Mouse (Mus musculus) thymus, adult 2 months (tissue): Measurements from ENCODE around the gene Apbb2. TPM values are rescaled to one million over a fixed set of nuclear protein-coding genes. Genes with fewer than 3 reads are reported as not detected.

Source experiments
- DNase-seq: peaks from one replicate; pipeline ENCODE4 v3.0.0; 2021
- H3K27ac ChIP-seq: fragments of 200-500 bp; 2 replicates; pipeline ENCODE4 v1.5.1; 2012; ENCODE audit warnings: low read length, control low read depth; ENCODE audit not compliant: control insufficient read depth, insufficient read depth
- H3K27me3 ChIP-seq: fragments of 200-500 bp; 2 replicates; pipeline ENCODE4 v1.6.1; 2012; ENCODE audit warnings: mild to moderate bottlenecking, low read length, moderate library complexity, mixed read lengths; ENCODE audit not compliant: control insufficient read depth, insufficient read depth
- H3K36me3 ChIP-seq: fragments of 200-500 bp; 2 replicates; pipeline ENCODE4 v1.6.1; 2012; ENCODE audit warnings: mild to moderate bottlenecking, low read length, moderate library complexity; ENCODE audit not compliant: control insufficient read depth, insufficient read depth
- H3K4me1 ChIP-seq: fragments of 200-500 bp; replicated peaks from 2 replicates; pipeline ENCODE4 v1.6.1; 2012; ENCODE audit warnings: low read length; ENCODE audit not compliant: control insufficient read depth, insufficient read depth
- H3K4me3 ChIP-seq: fragments of 200-500 bp; 2 replicates; pipeline ENCODE4 v1.5.1; 2012; ENCODE audit warnings: mild to moderate bottlenecking, low read length, control low read depth, moderate library complexity; ENCODE audit not compliant: control insufficient read depth, insufficient read depth
- CTCF ChIP-seq: fragments of 200-500 bp; IDR thresholded peaks from 2 replicates; pipeline ENCODE4 v1.5.1; 2012; ENCODE audit warnings: mild to moderate bottlenecking, control low read depth, low read length, moderate library complexity, borderline replicate concordance; ENCODE audit not compliant: control insufficient read depth, poor library complexity, insufficient read depth; ENCODE audit errors: extremely low read depth
- POLR2A ChIP-seq: fragments of 200-500 bp; IDR thresholded peaks from 2 replicates; pipeline ENCODE4 v1.6.1; 2012; ENCODE audit warnings: mild to moderate bottlenecking, low read length, control low read depth, moderate library complexity; ENCODE audit not compliant: control insufficient read depth, poor library complexity, insufficient read depth; ENCODE audit errors: extremely low read depth
- WGBS: fragments of 180-500 bp; shearing (Covaris S2); methylation state at CpG from one replicate; pipeline ENCODE4 v1.1.7; 2018; 5-methylcytosine and 5-hydroxymethylcytosine counted together
- polyA plus RNA-seq: library from polyadenylated mRNA; depleted of rRNA; stranded (reverse); fragments of >200 nt; gene quantifications from 2 replicates; pipeline ENCODE4 v1.2.3, GENCODE M21; 2012

The Apbb2 gene
- polyA plus RNA-seq, 1 experiment: 2.6 TPM

GRCm38 (mm10) chr5:66546969-66547511 lies 71.5 kb downstream of the Apbb2 start:
- DNase-seq: no peak
- no peaks in the 10 kb centered on the region for H3K27me3 ChIP-seq
- H3K4me3 ChIP-seq: no peak overlapping the region
- H3K27ac ChIP-seq: no peak overlapping the region
- TF ChIP-seq POLR2A: no peak
- no peak for TF ChIP-seq CTCF
- no peaks in the 10 kb centered on the region for H3K4me1 ChIP-seq
- 92% methylated on average over 12 of the region's 12 CpGs for WGBS
- H3K36me3 ChIP-seq: no peaks in the 10 kb centered on the region

GRCm38 (mm10) chr5:66545573-66546141 lies 72.9 kb downstream of the Apbb2 start:
- Histone ChIP-seq H3K27ac (no peak overlapping the region), H3K27me3 (no peaks in the 10 kb centered on the region), H3K4me1 (no peaks in the 10 kb centered on the region), H3K36me3 (no peaks in the 10 kb centered on the region), H3K4me3 (no peak overlapping the region)
- TF ChIP-seq POLR2A: no peak
- TF ChIP-seq CTCF: no peak
- 92% methylated on average over 10 of the region's 10 CpGs for WGBS
- DNase-seq: no peak

- no peak for DNase-seq
- H3K27ac ChIP-seq: no peak overlapping the region
- TF ChIP-seq POLR2A: no peak
- no peak for TF ChIP-seq CTCF
- 92% methylated on average over 6 of the region's 6 CpGs for WGBS
- no peaks in the 10 kb centered on the region for H3K4me1 ChIP-seq
- no peaks in the 10 kb centered on the region for H3K36me3 ChIP-seq
- H3K4me3 ChIP-seq: no peak overlapping the region
- H3K27me3 ChIP-seq: no peaks in the 10 kb centered on the region
These were observed 74.8 kb downstream of the Apbb2 start for GRCm38 (mm10) chr5:66543761-66544160.

GRCm38 (mm10) chr5:66543344-66543743 lies 75.2 kb downstream of the Apbb2 start:
- H3K4me3 ChIP-seq: no peak overlapping the region
- 94% methylated on average over 6 of the region's 6 CpGs for whole genome bisulfite sequencing

GRCm38 (mm10) chr5:66542521-66542920 lies 76.1 kb downstream of the Apbb2 start:
- Histone ChIP-seq H3K36me3 (no peaks in the 10 kb centered on the region), H3K27me3 (no peaks in the 10 kb centered on the region), H3K4me1 (no peaks in the 10 kb centered on the region), H3K27ac (no peak overlapping the region), H3K4me3 (no peak overlapping the region)
- WGBS: 91% methylated on average over 4 of the region's 4 CpGs
- TF ChIP-seq POLR2A: no peak
- no peak for TF ChIP-seq CTCF
- DNase-seq: no peak

More at GRCm38 (mm10) chr5:66543344-66543743, 75.2 kb downstream of the Apbb2 start:
- H3K4me1 ChIP-seq: no peaks in the 10 kb centered on the region
- no peak for DNase-seq
- TF ChIP-seq POLR2A (no peak), CTCF (no peak)
- H3K27me3 ChIP-seq: no peaks in the 10 kb centered on the region
- H3K36me3 ChIP-seq: no peaks in the 10 kb centered on the region
- H3K27ac ChIP-seq: no peak overlapping the region

GRCm38 (mm10) chr5:66541385-66541784 lies 77.2 kb downstream of the Apbb2 start:
- Histone ChIP-seq H3K27me3 (no peaks in the 10 kb centered on the region), H3K4me3 (no peak overlapping the region), H3K27ac (no peak overlapping the region), H3K4me1 (no peaks in the 10 kb centered on the region), H3K36me3 (no peaks in the 10 kb centered on the region)
- DNase-seq: no peak
- WGBS: 90% methylated on average over 4 of the region's 4 CpGs
- TF ChIP-seq POLR2A (no peak), CTCF (no peak)
